Mouse (Mus musculus) kidney, adult 18-20 months (tissue): ENCODE data around the gene Synpr.

Experiments used
- DNase-seq: peaks from one replicate; pipeline ENCODE4 v3.0.0; 2021

Synpr gene

DNA sequence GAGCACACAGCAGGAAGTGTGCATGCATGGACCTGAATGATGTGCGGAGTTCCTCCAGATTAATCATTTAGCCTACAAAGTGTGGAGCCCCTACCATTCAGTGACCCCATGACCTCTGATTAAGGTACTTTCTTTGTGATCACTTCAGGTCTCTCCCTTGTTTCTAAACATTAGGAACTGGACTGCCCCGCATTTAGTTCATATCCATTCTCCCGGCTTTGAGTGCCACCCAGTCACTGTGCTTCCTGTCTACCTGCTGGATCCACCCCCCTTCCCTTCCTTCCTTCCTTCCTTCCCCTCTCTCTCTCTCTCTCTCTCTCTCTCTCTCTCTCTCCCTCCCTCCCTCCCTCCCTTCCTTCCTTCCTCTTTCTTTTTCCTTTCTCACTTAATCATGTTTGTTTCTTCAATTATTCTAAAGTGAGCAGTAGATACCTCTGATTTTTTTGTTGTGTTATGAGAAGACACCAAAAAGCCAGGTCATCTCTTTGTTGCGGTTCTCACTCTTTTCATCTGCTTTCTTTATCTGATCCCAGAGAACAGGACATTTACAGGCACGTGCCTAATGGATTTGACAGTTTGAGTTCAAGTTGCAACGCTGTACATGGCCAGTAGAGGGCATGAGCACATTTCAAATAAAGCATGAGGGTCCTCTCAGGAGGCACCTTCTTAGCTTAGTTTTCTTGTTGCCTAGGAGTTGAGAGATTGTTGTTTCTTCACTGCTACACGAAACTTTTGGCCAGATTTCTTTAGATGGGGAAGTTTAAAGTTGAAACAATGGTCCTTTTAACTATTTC lies 71.2 kb downstream of the Synpr start:
- DNase-seq = peak; percentile 46

DNA sequence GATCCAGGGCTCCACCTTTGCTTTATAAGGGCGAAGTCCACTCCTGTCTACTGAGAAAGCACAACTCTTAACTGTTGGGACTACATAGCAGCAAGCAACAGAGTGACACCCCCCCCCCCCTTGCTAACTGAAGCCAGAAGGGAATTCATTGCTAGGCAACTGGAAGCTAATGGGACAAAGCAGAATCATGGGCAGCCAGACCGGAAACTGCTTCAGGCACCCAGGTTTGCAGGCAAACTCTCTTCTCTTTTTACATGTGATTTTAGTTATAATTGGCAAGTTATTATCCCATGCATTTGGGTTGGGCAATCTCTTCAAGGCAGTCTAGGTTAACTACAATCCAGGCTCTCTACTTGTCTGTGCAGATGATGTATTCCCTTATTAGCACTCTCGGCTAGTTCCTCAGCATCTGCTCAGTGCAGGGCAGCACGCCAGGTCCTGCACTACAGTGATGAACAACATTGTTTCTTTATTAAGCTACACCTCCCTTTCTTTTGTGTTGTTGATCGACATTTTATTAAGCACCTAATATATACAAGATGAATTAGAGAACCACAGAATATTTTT lies 72.6 kb downstream of the Synpr start:
- no peak for DNase-seq

DNA sequence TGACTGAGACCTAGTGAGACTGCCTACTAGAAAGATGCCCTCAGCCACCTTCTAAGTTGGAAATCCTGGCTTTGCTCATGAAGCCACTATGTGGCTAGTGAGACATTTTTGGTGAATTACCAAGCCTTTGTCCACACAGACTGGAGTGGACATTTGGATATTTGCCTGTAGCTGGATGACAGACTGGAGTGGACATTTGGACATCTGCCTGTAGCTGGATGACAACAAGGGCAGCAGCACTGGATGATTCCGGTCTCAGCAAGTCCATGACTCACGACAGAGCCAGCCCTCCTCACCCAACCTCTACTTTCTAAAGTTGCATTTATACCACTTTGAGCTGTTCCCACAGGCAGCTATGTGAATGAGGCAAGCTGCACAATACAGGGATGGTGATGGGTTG lies 73.5 kb downstream of the Synpr start:
- no peak for DNase-seq

DNA sequence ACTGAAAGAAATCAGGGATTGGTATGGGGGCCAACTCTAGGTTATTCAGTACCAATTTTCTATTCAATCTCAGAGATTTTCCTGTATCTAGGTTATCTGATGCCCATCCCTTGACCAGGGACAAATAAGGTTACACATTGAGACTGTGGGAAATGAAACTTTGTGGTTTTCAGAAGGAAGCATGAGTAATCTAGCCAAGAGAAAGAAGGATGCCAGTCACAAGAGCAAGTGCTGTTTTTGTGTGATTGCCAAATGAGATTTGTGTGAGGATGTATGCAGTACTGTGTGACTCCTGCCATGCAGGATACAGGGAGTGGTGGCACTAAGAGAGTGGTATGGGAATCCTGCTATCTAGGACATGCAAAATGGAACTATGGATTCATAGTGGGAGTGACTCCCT lies 76.6 kb downstream of the Synpr start:
- DNase-seq = no peak

DNA sequence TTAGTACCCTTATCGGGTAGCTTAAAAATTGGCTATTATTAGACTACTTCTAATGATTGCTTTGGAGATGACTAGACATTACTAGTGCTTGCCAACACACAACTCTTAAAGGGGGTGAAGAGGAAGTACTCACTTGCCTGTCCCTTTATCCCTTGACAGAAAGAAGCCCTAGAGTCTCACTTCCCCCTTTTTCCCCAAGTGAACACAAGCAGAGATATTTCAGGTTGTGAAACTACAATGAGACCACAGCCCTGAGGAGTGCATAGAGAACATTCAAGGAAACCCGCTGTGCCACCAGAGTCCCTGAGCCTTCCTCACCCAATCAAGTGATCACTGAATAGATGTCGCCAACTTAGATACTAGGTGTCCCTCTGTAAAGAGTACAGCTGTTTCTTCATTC lies 77.1 kb downstream of the Synpr start:
- DNase-seq = no peak

DNA sequence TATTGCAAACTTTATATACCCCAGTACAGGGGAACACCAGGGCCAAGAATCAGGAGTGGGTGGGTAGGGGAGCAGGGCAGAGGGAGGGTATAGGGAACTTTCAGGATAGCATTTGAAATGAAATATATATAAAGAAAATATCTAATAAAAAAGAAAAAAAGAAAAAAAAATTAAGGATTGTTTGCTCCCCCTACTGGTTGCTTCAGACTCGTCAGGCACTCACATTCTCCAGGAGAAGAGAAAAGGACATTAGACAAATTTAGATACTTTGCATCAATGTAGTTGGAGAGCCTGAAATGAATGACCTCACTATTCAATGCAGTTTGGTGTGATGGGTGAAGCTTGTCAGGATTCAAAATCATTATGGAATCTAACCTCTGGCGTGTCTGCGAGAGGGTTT lies 83.7 kb downstream of the Synpr start:
- no peak for DNase-seq

DNA sequence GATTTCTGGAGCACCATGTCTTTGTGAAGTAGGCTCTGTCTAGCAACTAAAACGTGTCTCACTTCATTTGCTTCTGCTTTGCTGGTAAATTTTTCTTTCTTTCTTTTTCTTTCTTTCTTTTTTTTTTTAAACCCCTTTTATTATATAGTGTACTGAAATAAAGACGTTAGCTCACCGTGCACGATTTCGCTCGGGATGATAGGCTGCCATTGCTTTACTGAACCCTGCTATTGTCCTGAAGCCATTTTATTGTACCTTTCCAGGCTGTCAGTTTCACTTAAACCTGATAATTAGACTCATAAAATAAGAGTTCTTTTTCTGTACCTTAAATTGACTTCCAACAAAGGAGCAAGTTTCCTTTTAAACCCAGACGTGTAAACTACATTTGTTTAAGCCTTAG lies 104.5 kb downstream of the Synpr start:
- DNase-seq = no peak

DNA sequence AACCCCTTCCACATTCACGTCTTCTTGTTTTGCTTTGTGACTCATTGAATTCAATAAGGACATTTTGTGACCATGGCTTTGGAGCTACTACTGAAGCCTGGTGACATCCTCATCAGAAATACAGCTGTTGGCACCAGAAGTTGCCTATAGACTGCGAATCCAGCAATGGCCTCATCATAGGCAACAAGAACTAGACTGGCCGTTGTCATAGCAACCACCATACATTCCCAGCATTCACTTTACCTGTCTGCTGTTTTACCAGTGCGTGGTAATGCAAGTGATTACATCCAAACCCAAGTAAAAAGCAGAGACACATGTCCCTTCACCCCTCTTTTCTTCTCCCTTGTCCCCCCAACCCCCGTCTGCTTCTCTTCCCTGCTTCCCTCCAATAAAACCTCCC lies 105.4 kb downstream of the Synpr start:
- DNase-seq = no peak

DNA sequence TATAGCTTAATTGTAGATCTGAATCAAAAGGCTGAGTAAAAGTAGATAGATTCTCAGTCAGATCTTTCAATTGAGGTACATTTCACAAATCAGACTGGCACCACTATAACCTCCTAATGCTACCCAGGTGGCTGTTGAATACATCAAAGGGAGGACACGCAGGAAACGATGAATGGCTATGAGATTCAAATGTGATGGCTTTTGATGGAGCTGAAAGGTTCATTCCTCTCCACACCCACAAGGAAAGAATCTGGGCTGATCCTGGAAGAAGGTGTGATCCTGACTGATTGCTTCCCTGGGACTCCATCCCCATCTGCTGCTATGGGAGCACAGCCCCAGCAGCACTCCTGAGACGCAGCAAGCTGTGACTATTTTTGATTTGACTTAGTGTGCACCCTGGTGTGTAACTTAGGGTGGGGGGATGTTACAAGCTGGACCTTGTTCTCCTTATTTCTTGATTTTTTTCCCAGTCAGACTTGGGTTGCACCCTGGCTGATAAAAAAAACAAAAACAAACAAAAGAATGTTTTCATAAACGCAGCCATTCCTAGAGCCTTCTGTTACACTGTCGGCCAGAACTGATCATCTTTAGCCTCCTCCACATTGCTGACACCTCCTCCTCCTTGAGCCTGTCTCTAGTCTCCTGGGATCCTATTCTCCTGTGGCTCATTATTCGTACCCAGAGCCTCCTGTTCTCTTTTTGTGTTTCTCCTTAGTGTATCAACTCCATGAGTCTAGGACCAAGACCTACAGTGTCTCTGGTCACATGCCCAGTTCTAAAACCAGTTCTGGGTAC lies 114.8 kb downstream of the Synpr start:
- DNase-seq = no peak

DNA sequence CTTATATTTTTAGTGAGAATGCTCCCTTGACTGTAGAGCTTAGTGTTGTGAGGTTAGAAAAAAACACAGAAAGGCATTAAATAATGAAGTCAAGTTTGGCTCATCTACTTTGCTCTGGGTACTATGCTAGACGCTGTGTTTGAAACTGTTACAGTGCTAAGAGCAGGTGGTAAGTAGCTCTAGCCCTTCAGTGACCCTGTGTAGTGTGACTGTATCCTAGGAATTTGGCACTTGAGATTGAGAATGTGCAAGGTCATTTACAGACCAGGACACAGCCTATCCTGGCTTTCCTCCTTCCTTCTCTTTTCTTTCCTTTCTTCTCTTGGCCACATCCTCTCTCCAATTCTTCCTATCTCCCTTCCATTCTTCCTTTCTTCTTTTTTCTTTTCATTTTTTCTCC lies 127.1 kb downstream of the Synpr start:
- DNase-seq = no peak

DNA sequence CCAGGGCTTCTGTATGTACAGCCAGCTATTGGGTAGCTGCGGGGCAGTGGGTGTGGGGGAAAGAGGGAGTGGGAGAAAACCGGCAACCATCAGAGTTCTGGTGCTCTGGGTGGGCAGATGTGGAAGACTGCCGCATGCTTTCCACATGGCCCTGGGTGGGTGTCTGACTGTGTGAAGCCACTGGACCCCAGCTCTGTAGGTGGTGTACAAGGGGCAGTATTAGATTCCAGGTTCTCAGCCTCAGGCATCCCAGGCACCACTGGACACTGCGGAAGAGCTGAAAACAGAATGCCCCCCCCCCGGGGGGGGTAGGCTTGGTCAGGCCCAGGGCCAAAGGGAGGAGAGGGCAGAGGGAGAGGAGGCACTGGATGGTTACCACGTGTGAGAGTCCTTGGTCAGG lies 156.1 kb downstream of the Synpr start:
- no peak for DNase-seq

DNA sequence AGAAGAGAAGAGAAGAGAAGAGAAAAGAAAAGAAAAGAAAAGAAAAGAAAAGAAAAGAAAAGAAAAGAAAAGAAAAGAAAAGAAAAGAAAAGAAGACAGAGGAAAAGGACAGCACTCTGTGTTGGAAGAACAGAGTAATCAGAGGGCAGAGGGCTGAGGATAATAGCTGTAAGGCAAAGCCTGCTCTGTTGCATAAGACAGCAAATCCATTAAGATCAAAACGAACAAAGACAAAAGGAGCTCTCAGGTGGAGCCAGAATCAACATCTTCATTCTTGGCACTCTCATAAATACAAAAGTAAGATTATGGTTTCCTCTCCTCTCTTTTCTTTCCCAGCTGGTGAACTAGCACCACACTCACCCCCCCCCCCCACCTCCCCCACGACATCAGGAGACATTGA lies 160.3 kb downstream of the Synpr start:
- DNase-seq = no peak

DNA sequence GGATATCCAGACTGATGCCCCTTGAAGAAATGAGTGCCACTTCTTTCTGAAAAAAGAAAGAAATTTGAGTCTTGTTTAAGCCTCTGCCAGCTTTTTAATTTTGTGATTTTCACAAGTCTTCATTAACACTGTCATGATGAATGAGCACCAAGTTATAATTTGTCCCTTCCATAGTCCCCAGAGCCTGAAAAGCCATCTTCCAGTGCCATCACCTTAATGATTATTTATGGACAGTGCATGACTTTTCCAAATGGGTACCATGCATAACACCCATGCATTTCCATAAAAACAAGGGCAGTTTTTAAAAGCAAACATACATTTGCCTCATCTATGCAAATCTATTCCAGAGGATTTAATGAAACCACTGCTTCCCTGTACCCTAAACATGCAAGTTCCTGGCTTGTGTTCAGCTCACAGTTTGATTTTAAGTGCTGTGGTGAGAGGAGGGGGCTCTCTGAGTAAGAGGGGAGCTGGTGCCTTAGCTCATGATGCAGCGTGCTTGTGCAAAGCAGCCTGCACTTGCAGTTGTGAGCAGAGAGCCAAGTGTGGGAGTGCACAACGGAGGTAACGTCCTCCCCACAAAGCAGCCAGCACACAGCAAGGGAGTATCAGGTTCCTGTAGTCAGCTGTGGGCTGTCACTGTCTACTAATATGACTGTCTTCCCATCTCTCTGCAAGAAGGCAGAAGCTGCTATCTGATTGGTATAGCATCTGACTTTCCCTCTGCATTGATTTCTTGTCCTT lies 169.1 kb downstream of the Synpr start:
- DNase-seq = no peak

DNA sequence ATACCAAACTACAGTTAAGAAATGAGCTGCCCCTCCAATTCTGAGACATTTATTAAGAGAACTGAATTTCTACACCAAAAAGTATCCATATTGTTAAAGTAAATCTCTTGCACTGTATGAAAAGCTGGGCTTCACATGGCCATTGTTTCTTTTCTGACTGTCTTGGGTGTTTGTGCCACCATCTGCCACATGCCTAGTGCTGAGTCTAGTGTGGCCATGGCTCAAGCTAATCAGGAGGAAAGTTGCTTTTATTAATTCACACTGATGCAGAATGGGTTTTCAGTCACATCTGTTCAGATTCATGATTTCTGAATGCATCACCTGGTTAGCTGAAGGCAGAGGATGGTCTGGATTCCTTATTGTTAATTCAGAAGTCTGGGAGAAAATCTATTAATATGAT lies 170.4 kb downstream of the Synpr start:
- no peak for DNase-seq

DNA sequence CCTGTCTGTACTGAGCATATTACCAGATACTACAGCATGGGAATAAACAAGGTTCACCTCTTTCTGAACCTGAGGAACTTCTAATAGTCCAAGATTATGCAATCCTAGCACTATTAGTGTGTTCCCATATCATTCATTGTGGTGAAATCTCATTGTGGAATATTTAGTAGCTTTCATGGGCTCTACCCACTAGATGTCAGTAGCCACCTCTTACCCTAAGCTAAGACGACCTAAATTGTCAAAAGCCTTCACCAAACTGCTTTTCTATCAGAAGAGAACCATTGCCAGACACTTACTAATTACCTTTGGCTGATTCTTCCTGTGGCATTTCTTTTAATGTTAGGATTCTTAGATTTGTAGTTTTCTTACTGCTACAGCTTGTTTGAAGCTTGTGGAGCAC lies 174.8 kb downstream of the Synpr start:
- no peak for DNase-seq

DNA sequence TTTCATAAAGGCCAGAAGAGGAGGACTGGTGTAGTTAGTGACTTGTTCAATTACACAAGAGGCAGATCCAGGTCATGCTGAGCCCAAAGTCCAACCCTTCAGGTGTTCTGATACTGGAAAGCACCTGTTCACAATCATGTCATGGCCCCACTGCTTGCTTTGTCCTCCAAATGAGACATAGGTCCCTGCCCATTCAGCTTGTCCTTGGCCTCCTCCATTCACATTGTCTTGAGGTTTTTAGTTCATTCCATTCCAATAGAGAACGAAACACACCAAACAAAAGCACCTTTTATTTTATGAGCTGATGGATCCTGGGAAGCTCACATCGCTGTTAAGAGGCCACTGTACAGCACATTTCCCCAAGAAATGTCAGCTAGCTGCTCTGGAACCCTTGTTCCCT lies 184.6 kb downstream of the Synpr start:
- DNase-seq = no peak

DNA sequence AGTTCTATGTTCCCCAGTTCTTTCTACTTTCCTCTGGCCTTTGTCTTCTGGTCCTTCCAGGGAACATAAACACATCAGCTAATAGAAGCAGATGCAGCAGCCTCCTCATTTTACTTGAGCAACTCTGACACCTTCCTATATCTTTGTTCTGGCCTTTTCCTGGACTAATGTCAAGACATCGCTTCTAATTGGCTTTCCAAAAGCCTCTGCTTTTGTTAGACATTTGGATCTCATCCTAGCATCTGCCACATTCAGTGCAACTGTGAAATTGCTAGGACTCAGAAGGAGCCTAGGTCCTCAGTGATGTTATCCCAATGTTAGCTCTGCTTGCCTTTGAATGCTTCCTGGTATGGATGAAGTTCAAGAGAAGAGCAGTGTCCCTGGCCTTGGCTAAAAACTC lies 193.2 kb downstream of the Synpr start:
- no peak for DNase-seq

DNA sequence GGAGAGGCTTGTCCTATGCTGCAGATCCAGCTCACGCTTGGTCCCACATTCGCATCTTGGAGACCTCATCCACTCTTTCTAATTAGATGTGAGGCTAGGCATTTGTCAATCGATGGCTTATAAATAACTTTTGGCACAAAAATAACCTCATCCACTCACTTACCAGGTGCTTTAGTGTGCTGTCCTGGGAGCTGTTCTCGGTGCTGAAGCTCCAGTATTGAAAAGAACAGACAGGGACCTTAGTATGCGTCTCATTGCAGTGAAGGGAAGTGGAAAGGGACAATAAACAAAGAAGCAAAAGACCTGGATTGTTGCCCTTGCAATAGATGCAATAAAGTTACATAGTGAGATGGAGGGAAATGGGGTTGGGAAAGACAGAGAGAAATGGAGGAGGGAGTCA lies 220.8 kb downstream of the Synpr start:
- DNase-seq = no peak

DNA sequence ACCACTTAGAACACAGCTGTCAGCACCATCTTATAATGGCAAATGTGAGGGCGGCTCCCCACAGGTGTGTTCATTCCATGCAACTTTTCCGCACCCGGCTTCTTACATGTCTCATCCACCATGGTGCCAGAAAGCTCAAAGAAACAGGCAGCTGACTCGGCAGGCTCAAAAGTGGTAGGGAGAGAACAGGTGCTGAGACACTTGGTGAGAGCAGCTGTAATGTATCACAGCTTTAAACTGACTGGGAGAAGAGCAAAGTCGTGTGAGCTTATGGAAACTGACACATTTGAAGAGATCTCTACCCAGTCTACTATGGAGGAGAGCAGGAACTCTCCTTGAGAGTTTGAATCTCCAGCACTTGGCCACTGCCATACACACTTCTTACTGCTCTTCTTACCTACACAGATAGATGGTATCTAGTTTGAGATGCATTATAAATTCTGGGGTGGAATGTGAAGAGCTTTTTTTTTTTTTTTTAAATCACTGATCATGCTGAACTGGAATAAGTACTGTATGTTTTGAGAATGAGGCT lies 234.1 kb downstream of the Synpr start:
- DNase-seq = no peak

DNA sequence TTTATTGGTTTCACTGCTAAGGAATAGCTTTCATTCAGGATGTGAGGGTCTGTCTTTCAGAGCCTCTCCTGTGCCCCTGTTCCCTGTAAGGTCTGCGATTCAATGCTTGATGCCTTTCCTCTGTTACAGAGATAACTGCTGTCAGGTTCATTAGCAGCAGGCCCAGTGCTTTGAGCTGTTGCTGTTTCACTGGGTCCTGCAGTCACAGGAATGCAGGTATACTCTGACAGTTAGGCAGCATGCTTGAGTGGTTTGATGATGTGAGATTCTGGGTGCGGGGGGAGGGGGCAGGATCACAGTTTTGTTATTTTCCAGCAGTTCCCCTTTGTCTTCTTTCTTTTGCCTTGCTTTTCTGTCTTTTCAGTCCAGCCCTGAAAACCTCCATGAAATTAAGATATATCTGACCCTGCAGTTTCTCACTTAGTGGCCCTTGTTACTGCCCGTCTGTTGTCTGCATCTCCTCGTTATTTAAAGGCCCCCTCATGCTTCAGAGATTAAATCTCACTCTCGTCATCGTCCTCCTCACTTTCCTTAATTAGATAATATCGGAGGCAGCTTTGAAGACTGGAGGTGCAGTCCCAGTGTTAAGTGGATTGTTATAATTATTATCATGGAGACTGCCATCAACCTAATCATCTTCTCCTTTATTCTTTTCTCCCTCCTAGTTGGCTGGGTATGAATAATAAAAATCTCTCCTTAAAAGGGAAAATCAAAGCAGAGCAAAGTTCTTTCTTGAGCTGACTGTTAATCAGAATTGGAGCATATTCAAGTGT lies 234.8 kb downstream of the Synpr start:
- no peak for DNase-seq

DNA sequence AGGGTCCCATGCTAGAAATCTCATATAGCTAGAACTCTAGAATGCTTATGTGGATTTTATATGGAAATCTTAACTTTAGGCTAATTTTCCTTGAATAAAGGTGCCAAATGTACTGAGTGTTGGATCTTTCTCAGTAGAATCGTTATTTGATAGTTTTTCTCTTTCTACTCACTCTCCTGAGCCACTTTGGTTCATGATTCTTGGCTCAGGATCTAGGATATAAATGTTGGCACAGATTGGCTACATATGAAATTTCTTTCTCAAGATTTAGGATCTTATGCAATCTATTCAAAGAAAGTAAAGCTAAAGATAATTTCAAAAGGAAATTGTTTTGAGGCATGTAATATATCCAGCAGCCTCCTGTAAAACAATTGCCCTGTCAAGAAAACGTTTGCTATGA lies 263.2 kb downstream of the Synpr start:
- no peak for DNase-seq

DNA sequence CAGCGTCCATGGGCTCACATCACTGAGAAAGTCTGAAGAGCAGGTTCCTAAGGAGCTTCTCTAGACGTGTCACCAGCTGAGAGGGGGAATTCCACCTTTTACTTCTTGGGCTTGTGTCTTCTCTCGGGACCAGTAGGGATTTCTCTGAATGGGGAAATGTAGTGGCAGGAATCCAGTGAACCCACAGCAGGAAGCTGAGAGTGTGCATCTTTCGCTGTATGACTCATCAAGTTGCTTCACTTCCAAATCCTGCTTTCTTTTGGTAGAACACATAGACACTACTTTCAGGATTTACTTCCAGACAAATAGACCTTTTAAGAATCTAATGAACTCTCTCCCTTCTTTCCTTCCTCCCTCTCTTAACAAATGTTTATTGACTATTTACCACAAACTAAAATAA lies 266.6 kb downstream of the Synpr start:
- DNase-seq = no peak
